Mouse (Mus musculus) hindbrain, embryonic 16.5 days (tissue): ENCODE measurements around the gene Tjp3. TPM values are rescaled to one million over a fixed set of nuclear protein-coding genes. Genes with fewer than 3 reads are reported as not detected.

ENCODE experiments used
- ATAC-seq: fragments of 200-750 bp; cut with Nextera tagmentation; 2 replicates; pipeline ENCODE4 v1.8.0; 2017; ENCODE audit warnings: moderate TSS enrichment, moderate library complexity
- H3K27ac ChIP-seq: fragments of 300-500 bp; sonication (generic); 2 replicates; pipeline ENCODE4 v1.5.1; 2014; ENCODE audit warnings: low read depth, mild to moderate bottlenecking, control low read depth, low read length, moderate library complexity
- H3K27me3 ChIP-seq: fragments of 300-500 bp; sonication (generic); replicated peaks from 2 replicates; pipeline ENCODE4 v1.6.1; 2014; ENCODE audit warnings: low read length; ENCODE audit not compliant: control insufficient read depth, insufficient read depth
- H3K36me3 ChIP-seq: fragments of 300-500 bp; sonication (generic); 2 replicates; pipeline ENCODE4 v1.6.1; 2014; ENCODE audit warnings: mild to moderate bottlenecking, low read length, moderate library complexity, mixed read lengths; ENCODE audit not compliant: control insufficient read depth, insufficient read depth
- H3K4me1 ChIP-seq: fragments of 300-500 bp; sonication (generic); 2 replicates; pipeline ENCODE4 v1.6.1; 2014; ENCODE audit warnings: low read depth, low read length; ENCODE audit not compliant: control insufficient read depth, insufficient read depth
- H3K4me2 ChIP-seq: fragments of 300-500 bp; sonication (generic); 2 replicates; pipeline ENCODE4 v1.6.1; 2014; ENCODE audit warnings: mild to moderate bottlenecking, low read length, control low read depth, moderate library complexity
- H3K4me3 ChIP-seq: fragments of 300-500 bp; sonication (generic); 2 replicates; pipeline ENCODE4 v1.5.1; 2014; ENCODE audit warnings: mild to moderate bottlenecking, low read length, control low read depth, moderate library complexity
- H3K9ac ChIP-seq: fragments of 300-500 bp; sonication (generic); 2 replicates; pipeline ENCODE4 v1.6.1; 2014; ENCODE audit warnings: low read depth, mild to moderate bottlenecking, control low read depth, low read length, moderate library complexity
- H3K9me3 ChIP-seq: fragments of 300-500 bp; sonication (generic); 2 replicates; pipeline ENCODE4 v1.6.1; 2014; ENCODE audit warnings: mild to moderate bottlenecking, low read length, moderate library complexity; ENCODE audit not compliant: control insufficient read depth
- WGBS: fragments of 180-500 bp; shearing (Covaris S2); extraction: QIAGEN DNeasy Blood & Tissue Kit; methylation state at CpG from one replicate; pipeline ENCODE4 v1.1.7; 2014; 5-methylcytosine and 5-hydroxymethylcytosine counted together
- polyA plus RNA-seq: library from polyadenylated mRNA; unstranded; fragments of >200 nt; fragmentation: Nextera tagmentation; extraction: Ambion mirVana; gene quantifications from 2 replicates; pipeline ENCODE4 v1.2.1, GENCODE M21; 2015

The Tjp3 gene
- polyA plus RNA-seq, 1 experiment from 2014 or later, result 6.4 TPM

GRCm38 (mm10) chr10:81247804-81248203 lies 43.6 kb downstream of the Tjp3 start:
- Histone ChIP-seq H3K4me3 (no peak overlapping the region), H3K9me3 (no peaks in the 10 kb centered on the region), H3K27me3 (peaks cover 5% of the 10 kb centered on the region; the same call in 1 of the 2 replicates), H3K36me3 (peaks cover 4% of the 10 kb centered on the region; the same call in 1 of the 2 replicates), H3K27ac (no peak overlapping the region), H3K4me1 (peaks cover 6% of the 10 kb centered on the region), H3K9ac (no peak overlapping the region), H3K4me2 (no peak overlapping the region)
- no peak for ATAC-seq
- WGBS, result 100% methylated on average over 2 of the region's 2 CpGs

- ATAC-seq, result no peak
- 96% methylated on average over 6 of the region's 6 CpGs for WGBS
- Histone ChIP-seq H3K27ac (no peak overlapping the region), H3K9me3 (no peaks in the 10 kb centered on the region), H3K4me2 (no peak overlapping the region), H3K36me3 (peaks cover 4% of the 10 kb centered on the region; the same call in 1 of the 2 replicates), H3K4me3 (no peak overlapping the region), H3K9ac (no peak overlapping the region), H3K27me3 (0 out of 2 replicates have a peak, but pooled peaks cover 1% of the 10 kb centered on the region), H3K4me1 (no peaks in the 10 kb centered on the region)
Measured at GRCm38 (mm10) chr10:81245166-81245565, 46.2 kb downstream of the Tjp3 start.

- Histone ChIP-seq H3K36me3 (peaks cover 2% of the 10 kb centered on the region; the same call in 1 of the 2 replicates), H3K27ac (no peak overlapping the region), H3K9me3 (no peaks in the 10 kb centered on the region), H3K27me3 (peaks cover 6% of the 10 kb centered on the region; the same call in 1 of the 2 replicates), H3K4me3 (no peak overlapping the region), H3K9ac (peak overlapping the region; percentile 22; the same call in 1 of the 2 replicates), H3K4me1 (no peaks in the 10 kb centered on the region), H3K4me2 (no peak overlapping the region)
- peak; percentile 76 for ATAC-seq
- 8% methylated on average over 17 of the region's 17 CpGs for WGBS
Measured at GRCm38 (mm10) chr10:81244595-81244994, 46.8 kb downstream of the Tjp3 start.

GRCm38 (mm10) chr10:81244146-81244545 lies 47.2 kb downstream of the Tjp3 start:
- 76% methylated on average over 4 of the region's 4 CpGs for WGBS
- Histone ChIP-seq H3K27ac (no peak overlapping the region), H3K36me3 (peaks cover 2% of the 10 kb centered on the region; the same call in 1 of the 2 replicates), H3K4me2 (no peak overlapping the region), H3K4me3 (no peak overlapping the region), H3K4me1 (no peaks in the 10 kb centered on the region), H3K9ac (no peak overlapping the region; the same call in 1 of the 2 replicates), H3K9me3 (no peaks in the 10 kb centered on the region), H3K27me3 (peaks cover 10% of the 10 kb centered on the region; the same call in 1 of the 2 replicates)
- peak; percentile 10 for ATAC-seq

- Histone ChIP-seq H3K27ac (no peak overlapping the region), H3K27me3 (peaks cover 13% of the 10 kb centered on the region; the same call in 1 of the 2 replicates), H3K4me1 (no peaks in the 10 kb centered on the region), H3K9me3 (no peaks in the 10 kb centered on the region), H3K9ac (no peak overlapping the region), H3K4me3 (no peak overlapping the region), H3K4me2 (no peak overlapping the region), H3K36me3 (no peaks in the 10 kb centered on the region; the same call in 1 of the 2 replicates)
- 90% methylated on average over 16 of the region's 16 CpGs for WGBS
- no peak for ATAC-seq
Measured at GRCm38 (mm10) chr10:81242021-81242420, 49.4 kb downstream of the Tjp3 start.

- H3K27ac ChIP-seq, result no peak overlapping the region
- no peak overlapping the region for H3K4me2 ChIP-seq
- no peaks in the 10 kb centered on the region for H3K4me1 ChIP-seq
- no peak overlapping the region for H3K9ac ChIP-seq
- no peaks in the 10 kb centered on the region for H3K36me3 ChIP-seq
- ATAC-seq, result no peak
- H3K4me3 ChIP-seq, result no peak overlapping the region
- peaks cover 13% of the 10 kb centered on the region; the same call in 1 of the 2 replicates for H3K27me3 ChIP-seq
- H3K9me3 ChIP-seq, result no peaks in the 10 kb centered on the region
- WGBS, result 27% methylated on average over 13 of the region's 13 CpGs
Measured at GRCm38 (mm10) chr10:81240876-81241275, 50.5 kb downstream of the Tjp3 start.

GRCm38 (mm10) chr10:81238618-81239017 lies 52.8 kb downstream of the Tjp3 start:
- no peak overlapping the region for H3K4me2 ChIP-seq
- H3K27ac ChIP-seq, result no peak overlapping the region
- peaks cover 4% of the 10 kb centered on the region for H3K4me1 ChIP-seq
- H3K36me3 ChIP-seq, result 0 out of 2 replicates have a peak, but pooled peaks cover 3% of the 10 kb centered on the region
- no peak for ATAC-seq
- peaks cover 13% of the 10 kb centered on the region; the same call in 1 of the 2 replicates for H3K27me3 ChIP-seq
- H3K4me3 ChIP-seq, result no peak overlapping the region
- 55% methylated on average over 2 of the region's 2 CpGs for WGBS
- H3K9me3 ChIP-seq, result no peaks in the 10 kb centered on the region
- H3K9ac ChIP-seq, result no peak overlapping the region

- Histone ChIP-seq H3K27ac (no peak overlapping the region), H3K4me2 (no peak overlapping the region), H3K27me3 (peaks cover 13% of the 10 kb centered on the region; the same call in 1 of the 2 replicates), H3K4me1 (peaks cover 9% of the 10 kb centered on the region), H3K9me3 (no peaks in the 10 kb centered on the region), H3K9ac (no peak overlapping the region), H3K36me3 (0 out of 2 replicates have a peak, but pooled peaks cover 3% of the 10 kb centered on the region), H3K4me3 (no peak overlapping the region)
- 81% methylated on average over 12 of the region's 12 CpGs for WGBS
- ATAC-seq, result no peak
Measured at GRCm38 (mm10) chr10:81236471-81237268, 54.7 kb downstream of the Tjp3 start.

GRCm38 (mm10) chr10:81234206-81234605 lies 57.2 kb downstream of the Tjp3 start:
- WGBS, result 81% methylated on average over 6 of the region's 6 CpGs
- Histone ChIP-seq H3K27me3 (peaks cover 3% of the 10 kb centered on the region; the same call in 1 of the 2 replicates), H3K9me3 (no peaks in the 10 kb centered on the region), H3K4me3 (no peak overlapping the region), H3K4me2 (no peak overlapping the region), H3K4me1 (peaks cover 18% of the 10 kb centered on the region), H3K36me3 (0 out of 2 replicates have a peak, but pooled peaks cover 3% of the 10 kb centered on the region), H3K27ac (no peak overlapping the region), H3K9ac (no peak overlapping the region)
- no peak for ATAC-seq
